Mouse (Mus musculus) neural tube, embryonic 14.5 days (tissue): Measurements from ENCODE around the gene Sh2b1. TPM values are rescaled to one million over a fixed set of nuclear protein-coding genes. Genes with fewer than 3 reads are reported as not detected.

Experiments
- ATAC-seq: fragments of 200-750 bp; cut with Nextera tagmentation; 2 replicates; pipeline ENCODE4 v1.8.0; 2017; ENCODE audit warnings: low read depth, mild to moderate bottlenecking, moderate TSS enrichment, moderate library complexity
- H3K27ac ChIP-seq: fragments of 300-500 bp; sonication (generic); 2 replicates; pipeline ENCODE4 v1.5.1; 2014; ENCODE audit warnings: low read depth, mild to moderate bottlenecking, control low read depth, low read length, moderate library complexity, mixed read lengths
- H3K27me3 ChIP-seq: fragments of 300-500 bp; sonication (generic); 2 replicates; pipeline ENCODE4 v1.6.1; 2014; ENCODE audit warnings: low read length; ENCODE audit not compliant: control insufficient read depth, insufficient read depth
- H3K36me3 ChIP-seq: fragments of 300-500 bp; sonication (generic); 2 replicates; pipeline ENCODE4 v1.6.1; 2014; ENCODE audit warnings: low read length, mixed read lengths; ENCODE audit not compliant: control insufficient read depth, insufficient read depth
- H3K4me1 ChIP-seq: fragments of 300-500 bp; sonication (generic); 2 replicates; pipeline ENCODE4 v1.6.1; 2014; ENCODE audit warnings: low read length; ENCODE audit not compliant: control insufficient read depth, insufficient read depth
- H3K4me2 ChIP-seq: fragments of 300-500 bp; sonication (generic); 2 replicates; pipeline ENCODE4 v1.6.1; 2014; ENCODE audit warnings: mild to moderate bottlenecking, low read depth, low read length, control low read depth
- H3K4me3 ChIP-seq: fragments of 300-500 bp; sonication (generic); 2 replicates; pipeline ENCODE4 v1.5.1; 2014; ENCODE audit warnings: low read depth, low read length, control low read depth, mixed read lengths
- H3K9ac ChIP-seq: fragments of 300-500 bp; sonication (generic); replicated peaks from 2 replicates; pipeline ENCODE4 v1.6.1; 2014; ENCODE audit warnings: low read depth, mild to moderate bottlenecking, control low read depth, low read length, mixed read lengths
- H3K9me3 ChIP-seq: fragments of 300-500 bp; sonication (generic); 2 replicates; pipeline ENCODE4 v1.6.1; 2016; ENCODE audit warnings: low read length; ENCODE audit not compliant: control insufficient read depth
- WGBS: fragments of 180-500 bp; shearing (Covaris S2); extraction: QIAGEN DNeasy Blood & Tissue Kit; methylation state at CpG from one replicate; pipeline ENCODE4 v1.1.7; 2014; 5-methylcytosine and 5-hydroxymethylcytosine counted together
- polyA plus RNA-seq: library from polyadenylated mRNA; unstranded; fragments of >200 nt; fragmentation: Nextera tagmentation; extraction: Ambion mirVana; gene quantifications from 2 replicates; pipeline ENCODE4 v1.2.1, GENCODE M21; 2014

Sh2b1 gene
- polyA plus RNA-seq, 1 experiment from 2014 or later = 61.1 TPM

- no peaks in the 10 kb centered on the region for H3K36me3 ChIP-seq
- H3K27ac ChIP-seq = no peak overlapping the region
- no peak overlapping the region for H3K4me3 ChIP-seq
- H3K9me3 ChIP-seq = no peaks in the 10 kb centered on the region
- WGBS = 90% methylated on average over 5 of the region's 5 CpGs
- H3K4me2 ChIP-seq = no peak overlapping the region
- no peaks in the 10 kb centered on the region for H3K4me1 ChIP-seq
- ATAC-seq = no peak
- H3K9ac ChIP-seq = no peak overlapping the region
- no peaks in the 10 kb centered on the region for H3K27me3 ChIP-seq
Observed at GRCm38 (mm10) chr7:126421756-126422155, 53.5 kb downstream of the Sh2b1 start.

GRCm38 (mm10) chr7:126418496-126418895, 56.7 kb downstream of the Sh2b1 start:
- 72% methylated on average over 3 of the region's 3 CpGs for WGBS
- H3K27ac ChIP-seq = no peak overlapping the region
- no peaks in the 10 kb centered on the region for H3K9me3 ChIP-seq
- H3K4me1 ChIP-seq = no peaks in the 10 kb centered on the region
- H3K4me2 ChIP-seq = no peak overlapping the region
- H3K27me3 ChIP-seq = no peaks in the 10 kb centered on the region
- H3K9ac ChIP-seq = no peak overlapping the region
- ATAC-seq = no peak
- no peaks in the 10 kb centered on the region for H3K36me3 ChIP-seq
- H3K4me3 ChIP-seq = no peak overlapping the region

DNA sequence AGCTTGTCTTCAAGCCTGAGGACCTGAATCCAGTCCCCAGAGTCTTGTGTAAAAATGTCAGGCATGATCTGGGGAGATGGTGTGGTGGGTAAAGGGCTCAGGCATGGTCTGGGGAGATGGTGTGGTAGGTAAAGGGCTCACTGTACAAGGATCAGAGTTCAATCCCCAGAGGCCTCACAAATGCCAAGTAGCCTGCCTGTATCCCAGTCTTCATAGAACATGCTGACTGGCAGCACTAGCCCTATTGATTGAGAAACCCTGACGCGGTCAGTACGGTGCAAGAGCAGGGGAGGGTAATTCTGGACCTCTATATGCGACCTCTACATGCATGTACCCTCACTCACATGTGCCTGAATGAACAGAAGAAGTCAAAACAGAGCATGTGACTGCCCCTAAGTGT, 57.6 kb downstream of the Sh2b1 start:
- Histone ChIP-seq H3K27ac (no peak overlapping the region), H3K9me3 (no peaks in the 10 kb centered on the region), H3K36me3 (no peaks in the 10 kb centered on the region), H3K4me2 (no peak overlapping the region), H3K4me1 (no peaks in the 10 kb centered on the region), H3K27me3 (no peaks in the 10 kb centered on the region), H3K9ac (no peak overlapping the region), H3K4me3 (no peak overlapping the region)
- ATAC-seq = no peak
- 91% methylated on average over 4 of the region's 4 CpGs for WGBS

- H3K4me2 ChIP-seq = no peak overlapping the region
- WGBS = 21% methylated on average over 8 of the region's 8 CpGs
- no peak overlapping the region for H3K27ac ChIP-seq
- no peak overlapping the region for H3K4me3 ChIP-seq
- no peaks in the 10 kb centered on the region for H3K9me3 ChIP-seq
- H3K36me3 ChIP-seq = no peaks in the 10 kb centered on the region
- ATAC-seq = no peak
- H3K4me1 ChIP-seq = no peaks in the 10 kb centered on the region
- no peak overlapping the region for H3K9ac ChIP-seq
- H3K27me3 ChIP-seq = no peaks in the 10 kb centered on the region
Observed at GRCm38 (mm10) chr7:126417045-126417444, 58.2 kb downstream of the Sh2b1 start.

Other genes starting within 250 kb of the Sh2b1 start
- 232 and 271 TPM in 2 replicates for gene Sbk1, start 202.8 kb downstream of the Sh2b1 start, polyA plus RNA-seq
- 1.0 and 1.3 TPM in 2 replicates for gene Lat, start 105.9 kb downstream of the Sh2b1 start, polyA plus RNA-seq
- 63.4 and 64.5 TPM in 2 replicates for gene Spns1, start 98.0 kb downstream of the Sh2b1 start, polyA plus RNA-seq
- gene Nfatc2ip, start 78.7 kb downstream of the Sh2b1 start, polyA plus RNA-seq = 3.4 TPM in 2 replicates
- gene Cd19, start 60.5 kb downstream of the Sh2b1 start, polyA plus RNA-seq = not detected in 2 replicates
- 19.8 and 22.3 TPM in 2 replicates for gene Rabep2, start 46.7 kb downstream of the Sh2b1 start, polyA plus RNA-seq
- gene Atp2a1, start 12.3 kb downstream of the Sh2b1 start, polyA plus RNA-seq = 0.79 and 1.1 TPM in 2 replicates
- 133 and 137 TPM in 2 replicates for gene Tufm, start 11.9 kb upstream of the Sh2b1 start, polyA plus RNA-seq
- 68.5 and 68.9 TPM in 2 replicates for gene Atxn2l, start 28.0 kb upstream of the Sh2b1 start, polyA plus RNA-seq
- 156 and 171 TPM in 2 replicates for gene Eif3c, start 91.0 kb upstream of the Sh2b1 start, polyA plus RNA-seq
- 0.06 and 0.70 TPM in 2 replicates for gene Apobr, start 109.5 kb upstream of the Sh2b1 start, polyA plus RNA-seq
- gene Cln3, start 110.4 kb upstream of the Sh2b1 start, polyA plus RNA-seq = 24.9 and 26.6 TPM in 2 replicates
- not detected in 2 replicates for gene Il27, start 119.5 kb upstream of the Sh2b1 start, polyA plus RNA-seq
- gene Nupr1, start 155.4 kb upstream of the Sh2b1 start, polyA plus RNA-seq = 2.2 and 10.8 TPM in 2 replicates
- 58.0 and 61.5 TPM in 2 replicates for gene Sgf29, start 173.9 kb upstream of the Sh2b1 start, polyA plus RNA-seq
- gene Sult1a1, start 201.0 kb upstream of the Sh2b1 start, polyA plus RNA-seq = 0.59 and 2.2 TPM in 2 replicates
- gene Bola2, start 220.0 kb upstream of the Sh2b1 start, polyA plus RNA-seq = 132 and 140 TPM in 2 replicates
- gene Slx1b, start 220.4 kb upstream of the Sh2b1 start, polyA plus RNA-seq = 11.2 and 13.1 TPM in 2 replicates
- gene Coro1a, start 232.4 kb upstream of the Sh2b1 start, polyA plus RNA-seq = 98.8 and 104 TPM in 2 replicates